14 mouse cellular contexts compared by ENCODE assay signal in the genomic region with DNA sequence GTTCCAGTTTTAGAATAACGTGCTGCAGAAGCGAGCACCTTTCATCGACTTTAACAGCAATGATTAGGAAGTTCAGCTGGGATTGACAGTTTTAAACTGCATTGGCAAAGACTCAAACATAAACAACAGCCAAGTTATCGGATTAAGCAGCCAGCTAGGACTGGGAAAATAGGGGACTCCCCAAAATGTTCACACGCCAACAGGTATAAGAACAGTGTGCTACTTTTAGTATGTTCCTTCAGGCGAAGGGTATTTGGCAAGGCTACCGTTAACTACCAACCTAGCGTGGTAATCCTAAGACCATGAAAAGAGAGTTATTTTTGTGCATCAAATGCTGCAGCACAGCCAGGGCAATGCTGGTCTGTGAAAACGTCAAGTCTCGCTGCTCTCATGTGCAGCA.
"Had no signal": no experiment of that assay in that cellular context is flagged by ENCODE, and none has a peak within 500 bp of the region (broad histone marks: within the 10 kb centered on the region; RNA-seq: fewer than 3 reads in every experiment).

No protein-coding gene starts in this region.

- H3K9ac ChIP-seq: limb, embryonic 15.5 days; liver, embryonic 14.5 days; liver, postnatal 0 days; lung, embryonic 14.5 days; midbrain, embryonic 12.5 days had no signal

- H3K9me3 ChIP-seq: limb, embryonic 15.5 days; midbrain, embryonic 12.5 days had no signal

- H3K4me3 ChIP-seq: limb, embryonic 15.5 days; midbrain, embryonic 12.5 days had no signal

- H3K27me3 ChIP-seq: limb, embryonic 15.5 days had no signal

- H3K36me3 ChIP-seq: limb, embryonic 15.5 days; midbrain, embryonic 12.5 days had no signal

- H3K4me2 ChIP-seq: limb, embryonic 15.5 days; liver, embryonic 11.5 days; lung, embryonic 14.5 days; midbrain, embryonic 12.5 days had no signal

- H3K27ac ChIP-seq: limb, embryonic 15.5 days; liver, embryonic 14.5 days; macrophage; midbrain, embryonic 12.5 days; stomach, postnatal 0 days had no signal

- DNase-seq: kidney, adult 9 months; kidney, postnatal 14 days; kidney, postnatal 4 days; liver, postnatal 0 days; lung, embryonic 14.5 days; thymus, adult 2 months; thymus, postnatal 25 days had no signal

- ATAC-seq: liver, postnatal 0 days; lung, postnatal 0 days had no signal
